Mouse (Mus musculus): ENCODE results near the gene Polr3gl. TPM values are rescaled to one million over a fixed set of nuclear protein-coding genes. Genes with fewer than 3 reads are reported as not detected.

Polr3gl gene
- polyA plus RNA-seq, 2 experiments = 11.9 to 51.7 TPM

DNA sequence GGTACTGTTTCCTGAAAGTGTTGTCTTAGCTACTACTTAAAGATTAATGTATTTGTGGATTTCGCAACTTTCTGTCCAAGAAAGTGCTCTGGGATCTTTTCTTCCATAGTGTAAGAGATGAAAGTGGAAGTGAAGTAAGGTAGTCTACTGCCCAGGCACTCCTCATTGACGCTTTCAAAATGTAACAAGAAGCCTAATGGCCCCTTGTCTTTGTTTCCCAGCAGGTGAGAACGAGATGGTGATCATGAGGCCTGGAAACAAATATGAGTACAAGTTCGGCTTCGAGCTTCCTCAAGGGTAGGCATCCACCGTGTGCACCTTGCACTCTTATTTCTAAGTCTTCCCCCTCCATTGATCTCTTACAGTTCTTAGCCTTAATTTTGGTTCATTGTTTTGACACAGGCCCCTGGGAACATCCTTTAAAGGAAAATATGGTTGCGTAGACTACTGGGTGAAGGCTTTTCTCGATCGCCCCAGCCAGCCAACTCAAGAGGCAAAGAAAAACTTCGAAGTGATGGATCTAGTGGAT is 35.2 kb downstream of the Polr3gl start:
- H3K4me3 ChIP-seq (replicated peaks; ENCODE audit: low read length) = peak overlapping the region; percentile 60
- DNase-seq (ENCODE audit: low spot score) (no peak), ATAC-seq (ENCODE audit: low FRiP score, low read depth) (no peak)
- H3K27ac ChIP-seq (replicated peaks; ENCODE audit: low read depth, low read length) = peak overlapping the region; percentile 81
- H3K4me1 ChIP-seq (ENCODE audit: control insufficient read depth, insufficient read depth, low read length) = peaks cover 39% of the 10 kb centered on the region
- no peaks in the 10 kb centered on the region for H3K27me3 ChIP-seq (ENCODE audit: control insufficient read depth, insufficient read depth, low read length)
- H3K9me3 ChIP-seq (ENCODE audit: control insufficient read depth, low read length) = no peaks in the 10 kb centered on the region
- WGBS = 35% methylated on average over 10 of the region's 10 CpGs
- TF ChIP-seq POLR2A (IDR thresholded peaks at IDR 0.05; ENCODE audit: borderline replicate concordance, extremely low read depth, insufficient read depth, insufficient read length) = no peak
- H3K9ac ChIP-seq (ENCODE audit: low read depth, low read length, severe bottlenecking) = peak overlapping the region; percentile 89
- H3K36me3 ChIP-seq (ENCODE audit: control insufficient read depth, insufficient read depth, low read length) = peaks cover 25% of the 10 kb centered on the region
- H3K4me2 ChIP-seq (replicated peaks; ENCODE audit: low read depth, low read length, severe bottlenecking) = peak overlapping the region; percentile 79

DNA sequence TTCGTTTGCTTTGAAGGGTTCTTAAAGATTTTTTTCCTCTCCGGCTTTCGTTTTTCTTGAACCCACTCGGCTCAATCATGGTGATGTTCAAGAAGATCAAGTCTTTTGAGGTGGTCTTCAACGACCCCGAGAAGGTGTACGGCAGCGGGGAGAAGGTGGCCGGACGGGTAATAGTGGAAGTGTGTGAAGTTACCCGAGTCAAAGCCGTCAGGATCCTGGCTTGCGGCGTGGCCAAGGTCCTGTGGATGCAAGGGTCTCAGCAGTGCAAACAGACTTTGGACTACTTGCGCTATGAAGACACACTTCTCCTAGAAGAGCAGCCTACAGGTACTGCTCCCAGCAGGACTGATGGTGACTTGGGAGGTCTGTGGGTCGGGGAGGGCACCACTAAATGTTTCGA is 35.8 kb downstream of the Polr3gl start:
- under 1% methylated on average over 17 of the region's 17 CpGs for WGBS
- Histone ChIP-seq H3K27me3 (ENCODE audit: control insufficient read depth, insufficient read depth, low read length) (no peaks in the 10 kb centered on the region), H3K4me3 (replicated peaks; ENCODE audit: low read length) (peak overlapping the region; percentile 60), H3K36me3 (ENCODE audit: control insufficient read depth, insufficient read depth, low read length) (peaks cover 25% of the 10 kb centered on the region), H3K27ac (replicated peaks; ENCODE audit: low read depth, low read length) (peak overlapping the region; percentile 81), H3K4me2 (replicated peaks; ENCODE audit: low read depth, low read length, severe bottlenecking) (peak overlapping the region; percentile 79), H3K9ac (ENCODE audit: low read depth, low read length, severe bottlenecking) (peak overlapping the region; percentile 89), H3K9me3 (ENCODE audit: control insufficient read depth, low read length) (no peaks in the 10 kb centered on the region), H3K4me1 (ENCODE audit: control insufficient read depth, insufficient read depth, low read length) (peaks cover 39% of the 10 kb centered on the region)
- ATAC-seq (ENCODE audit: low FRiP score, low read depth) = 0 out of 2 replicates have a peak, but pooled peaks have one; percentile 7
- DNase-seq (ENCODE audit: low spot score) = no peak
- TF ChIP-seq POLR2A (IDR thresholded peaks at IDR 0.05; ENCODE audit: borderline replicate concordance, extremely low read depth, insufficient read depth, insufficient read length) = no peak

DNA sequence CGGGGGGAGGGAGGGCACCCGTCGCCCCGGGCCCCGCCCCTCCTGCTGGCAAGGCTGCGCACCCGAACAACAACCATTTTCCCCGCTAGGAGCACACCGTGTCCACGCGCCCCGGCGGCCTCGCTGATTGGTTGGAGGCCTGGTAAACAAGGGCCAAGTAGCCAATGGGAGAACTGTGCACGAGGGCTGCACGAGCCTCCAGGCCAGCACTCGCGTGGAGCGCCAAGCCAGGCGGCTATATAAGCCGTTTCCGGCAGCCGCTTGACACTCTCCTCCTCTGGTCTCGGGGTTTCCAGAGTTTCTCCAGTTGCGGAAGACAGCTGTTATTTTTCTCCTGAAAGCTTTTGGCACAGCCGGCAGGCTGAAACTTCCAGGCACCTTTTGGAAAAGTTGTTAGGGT is 36.3 kb downstream of the Polr3gl start, which contains the start of gene Txnip:
Txnip (plus strand) TSS at position 264 of the 400 bp plus-strand sequence.
- peaks cover 25% of the 10 kb centered on the region for H3K36me3 ChIP-seq (ENCODE audit: control insufficient read depth, insufficient read depth, low read length)
- H3K27ac ChIP-seq (replicated peaks; ENCODE audit: low read depth, low read length) = peak within 1 kb of the TSS; percentile 82
- no peaks in the 10 kb centered on the region for H3K27me3 ChIP-seq (ENCODE audit: control insufficient read depth, insufficient read depth, low read length)
- WGBS = 4% methylated on average over 26 of the region's 26 CpGs
- DNase-seq (ENCODE audit: low spot score) (peak; percentile 100), ATAC-seq (ENCODE audit: low FRiP score, low read depth) (peak; percentile 99)
- H3K4me1 ChIP-seq (ENCODE audit: control insufficient read depth, insufficient read depth, low read length) = peaks cover 39% of the 10 kb centered on the region
- H3K9me3 ChIP-seq (ENCODE audit: control insufficient read depth, low read length) = no peaks in the 10 kb centered on the region
- TF ChIP-seq POLR2A (IDR thresholded peaks at IDR 0.05; ENCODE audit: borderline replicate concordance, extremely low read depth, insufficient read depth, insufficient read length) = peak; percentile 100; the same call in 1 of the 2 replicates
- peak within 1 kb of the TSS; percentile 60 for H3K4me3 ChIP-seq (replicated peaks; ENCODE audit: low read length)
- H3K9ac ChIP-seq (ENCODE audit: low read depth, low read length, severe bottlenecking) = peak within 1 kb of the TSS; percentile 89
- peak within 1 kb of the TSS; percentile 79 for H3K4me2 ChIP-seq (replicated peaks; ENCODE audit: low read depth, low read length, severe bottlenecking)

DNA sequence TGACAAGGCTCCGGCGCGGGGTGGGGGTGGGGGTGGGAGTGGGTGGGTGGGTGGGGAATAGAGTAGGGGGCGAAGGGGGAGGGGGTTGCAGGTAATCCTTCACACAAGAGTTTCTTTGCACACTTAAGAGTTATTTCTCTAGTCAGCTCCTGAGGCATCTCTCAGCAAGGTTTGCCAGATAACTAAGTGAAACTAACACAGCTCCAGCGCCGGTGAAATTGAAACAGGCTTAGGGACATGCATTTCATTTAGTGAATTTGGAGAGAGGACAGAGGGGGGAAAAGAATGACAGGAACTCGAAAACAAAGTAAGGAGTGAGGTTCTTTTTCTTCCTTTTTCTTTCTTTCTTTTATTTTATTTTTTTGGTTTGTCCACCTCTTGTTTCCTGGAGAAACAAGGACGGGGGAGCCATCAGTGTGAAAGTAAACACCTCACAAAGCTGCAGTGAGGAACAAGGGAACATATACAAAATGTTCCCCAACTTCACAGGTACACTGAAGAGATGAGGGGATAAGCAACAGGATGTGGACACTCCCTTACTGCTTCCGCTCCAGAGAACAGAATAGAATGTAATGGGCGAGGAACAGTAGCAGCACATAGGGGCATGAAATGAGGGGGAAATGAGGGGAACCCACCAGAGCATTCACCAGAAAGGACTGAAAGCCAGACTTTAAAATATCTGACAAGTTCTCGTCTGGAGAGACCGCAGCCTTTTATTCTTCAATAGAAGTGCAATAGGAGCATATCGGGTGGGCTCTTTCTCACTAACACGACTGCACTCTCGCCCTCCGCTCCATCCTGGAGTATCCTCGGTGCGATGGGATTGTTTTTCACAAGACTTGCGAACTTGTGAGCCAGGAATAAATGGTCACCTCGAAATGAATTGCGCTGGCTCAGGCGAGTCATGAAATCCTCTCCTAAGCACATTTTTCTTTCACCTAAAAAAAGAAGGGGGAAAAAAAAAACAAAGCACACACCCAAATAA is 37.0 kb downstream of the Polr3gl start:
- 11% methylated on average over 22 of the region's 22 CpGs for WGBS
- H3K27ac ChIP-seq (replicated peaks; ENCODE audit: low read depth, low read length) = peak overlapping the region; percentile 82
- no peak for DNase-seq (ENCODE audit: low spot score)
- H3K27me3 ChIP-seq (ENCODE audit: control insufficient read depth, insufficient read depth, low read length) = no peaks in the 10 kb centered on the region
- TF ChIP-seq POLR2A (IDR thresholded peaks at IDR 0.05; ENCODE audit: borderline replicate concordance, extremely low read depth, insufficient read depth, insufficient read length) = no peak
- H3K9me3 ChIP-seq (ENCODE audit: control insufficient read depth, low read length) = no peaks in the 10 kb centered on the region
- H3K9ac ChIP-seq (ENCODE audit: low read depth, low read length, severe bottlenecking) = peak overlapping the region; percentile 58
- H3K4me1 ChIP-seq (ENCODE audit: control insufficient read depth, insufficient read depth, low read length) = peaks cover 39% of the 10 kb centered on the region
- H3K4me3 ChIP-seq (replicated peaks; ENCODE audit: low read length) = peak overlapping the region; percentile 60
- H3K36me3 ChIP-seq (ENCODE audit: control insufficient read depth, insufficient read depth, low read length) = peaks cover 25% of the 10 kb centered on the region
- no peak for ATAC-seq (ENCODE audit: low FRiP score, low read depth)
- peak overlapping the region; percentile 79 for H3K4me2 ChIP-seq (replicated peaks; ENCODE audit: low read depth, low read length, severe bottlenecking)

DNA sequence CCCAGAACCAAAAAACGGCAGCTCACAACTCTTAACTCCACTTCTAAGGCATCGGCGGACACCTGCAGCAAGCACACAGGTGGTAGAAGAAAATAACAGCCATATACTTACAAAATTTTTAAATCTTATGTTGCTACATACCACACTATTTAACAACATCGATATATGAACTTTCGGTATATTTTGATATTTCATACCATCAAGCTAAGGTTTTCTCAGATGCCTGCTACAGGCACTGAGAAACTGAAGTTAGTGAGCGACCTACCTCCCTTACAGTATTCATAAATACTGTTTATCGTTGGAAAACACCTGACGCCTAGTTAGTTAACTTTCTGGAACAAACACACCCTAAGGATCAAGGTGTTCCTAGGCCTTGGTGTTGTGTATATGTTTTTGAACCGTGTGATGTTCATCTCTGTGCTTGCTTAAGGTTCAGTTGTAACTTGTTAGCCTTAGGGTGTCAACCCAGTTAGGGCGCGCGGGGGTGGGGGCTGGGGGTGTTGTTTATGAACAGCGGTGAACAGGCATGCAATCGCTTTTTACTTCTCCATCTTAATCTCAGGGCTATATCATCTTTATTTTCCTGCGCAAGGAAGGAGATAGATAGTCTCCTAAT is 37.9 kb downstream of the Polr3gl start:
- no peak overlapping the region for H3K9ac ChIP-seq (ENCODE audit: low read depth, low read length, severe bottlenecking)
- H3K9me3 ChIP-seq (ENCODE audit: control insufficient read depth, low read length) = no peaks in the 10 kb centered on the region
- H3K4me3 ChIP-seq (replicated peaks; ENCODE audit: low read length) = no peak overlapping the region
- no peaks in the 10 kb centered on the region for H3K27me3 ChIP-seq (ENCODE audit: control insufficient read depth, insufficient read depth, low read length)
- H3K4me2 ChIP-seq (replicated peaks; ENCODE audit: low read depth, low read length, severe bottlenecking) = peak overlapping the region; percentile 79
- H3K36me3 ChIP-seq (ENCODE audit: control insufficient read depth, insufficient read depth, low read length) = peaks cover 19% of the 10 kb centered on the region
- DNase-seq (ENCODE audit: low spot score) (no peak), ATAC-seq (ENCODE audit: low FRiP score, low read depth) (no peak)
- no peak for TF ChIP-seq POLR2A (IDR thresholded peaks at IDR 0.05; ENCODE audit: borderline replicate concordance, extremely low read depth, insufficient read depth, insufficient read length)
- peaks cover 35% of the 10 kb centered on the region for H3K4me1 ChIP-seq (ENCODE audit: control insufficient read depth, insufficient read depth, low read length)
- H3K27ac ChIP-seq (replicated peaks; ENCODE audit: low read depth, low read length) = no peak overlapping the region
- 78% methylated on average over 15 of the region's 15 CpGs for WGBS
